Mouse (Mus musculus): Measurements from ENCODE around the gene Pja2.

DNA sequence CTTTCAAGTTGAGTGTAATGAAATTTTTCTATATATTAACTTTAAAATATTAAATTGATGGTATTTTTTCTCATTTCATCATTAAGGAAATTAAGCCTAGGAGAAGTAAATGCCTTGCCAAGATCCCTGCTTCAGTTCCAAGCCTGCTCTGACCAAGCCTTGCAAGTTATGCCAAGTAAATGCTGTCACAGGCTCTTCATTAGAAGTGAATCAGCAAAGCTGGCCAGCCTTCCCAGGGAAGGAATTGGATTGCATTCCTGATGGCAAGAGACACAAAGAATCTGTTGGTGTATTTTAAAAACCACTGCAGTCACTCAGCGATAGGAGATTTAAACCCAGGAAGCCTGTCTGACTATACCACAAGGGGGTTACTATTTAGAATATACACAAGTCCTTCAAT, 32.0 kb upstream of the Pja2 start:
- TF ChIP-seq CTCF (IDR thresholded peaks at IDR 0.05; ENCODE audit: low read depth, low read length) (no peak), POLR2A (IDR thresholded peaks at IDR 0.05; ENCODE audit: borderline replicate concordance, low read depth, low read length) (no peak)
